Mouse (Mus musculus) heart, postnatal 0 days (tissue): ENCODE measurements at regions not wholly inside any gene's neighbourhood (a gene's known extent, or its start where the extent isn't known, plus 50 kb on each side); places are given as distances from the start of the nearest gene placed in this dataset.

Source experiments
- ATAC-seq: fragments of 200-750 bp; cut with Nextera tagmentation; 2 replicates; pipeline ENCODE4 v1.8.0; 2017; ENCODE audit warnings: low read depth, moderate number of reproducible peaks, moderate library complexity; ENCODE audit not compliant: insufficient read depth
- DNase-seq: peaks from one replicate; pipeline ENCODE4 v3.0.0-alpha.2; 2016; ENCODE audit warnings: low spot score
- H3K27ac ChIP-seq: fragments of 300-500 bp; sonication (generic); 2 replicates; pipeline ENCODE4 v1.5.1; 2014; ENCODE audit warnings: low read depth, mild to moderate bottlenecking
- H3K27me3 ChIP-seq: fragments of 300-500 bp; sonication (generic); 2 replicates; pipeline ENCODE4 v1.6.1; 2014; ENCODE audit warnings: low read length, mixed read lengths; ENCODE audit not compliant: control insufficient read depth, insufficient read depth
- H3K36me3 ChIP-seq: fragments of 300-500 bp; sonication (generic); replicated peaks from 2 replicates; pipeline ENCODE4 v1.6.1; 2014; ENCODE audit warnings: low read length, mixed read lengths; ENCODE audit not compliant: control insufficient read depth, insufficient read depth
- H3K4me1 ChIP-seq: fragments of 300-500 bp; sonication (generic); 2 replicates; pipeline ENCODE4 v1.6.1; 2014; ENCODE audit warnings: antibody characterized with exemption; ENCODE audit not compliant: control insufficient read depth, insufficient read depth
- H3K4me2 ChIP-seq: fragments of 300-500 bp; sonication (generic); 2 replicates; pipeline ENCODE4 v1.6.1; 2014; ENCODE audit warnings: low read depth, mild to moderate bottlenecking, low read length, moderate library complexity
- H3K4me3 ChIP-seq: fragments of 300-500 bp; sonication (generic); 2 replicates; pipeline ENCODE4 v1.5.1; 2014; ENCODE audit warnings: low read depth, low read length
- H3K9ac ChIP-seq: fragments of 300-500 bp; sonication (generic); replicated peaks from 2 replicates; pipeline ENCODE4 v1.6.1; 2014; ENCODE audit warnings: low read depth, low read length, mixed read lengths
- H3K9me3 ChIP-seq: fragments of 300-500 bp; sonication (generic); replicated peaks from 2 replicates; pipeline ENCODE4 v1.6.1; 2016; ENCODE audit warnings: low read length; ENCODE audit not compliant: control insufficient read depth
- CTCF ChIP-seq: IDR thresholded peaks from 2 replicates; pipeline ENCODE4 v1.5.1; 2016; ENCODE audit warnings: antibody characterized with exemption, control low read depth, low read depth
- EP300 ChIP-seq: IDR thresholded peaks from 2 replicates; pipeline ENCODE4 v1.6.1; 2016; ENCODE audit warnings: antibody characterized with exemption, low read depth
- WGBS: fragments of 180-500 bp; shearing (Covaris S2); extraction: QIAGEN DNeasy Blood & Tissue Kit; methylation state at CpG from one replicate; pipeline ENCODE4 v1.1.7; 2014; 5-methylcytosine and 5-hydroxymethylcytosine counted together

DNA sequence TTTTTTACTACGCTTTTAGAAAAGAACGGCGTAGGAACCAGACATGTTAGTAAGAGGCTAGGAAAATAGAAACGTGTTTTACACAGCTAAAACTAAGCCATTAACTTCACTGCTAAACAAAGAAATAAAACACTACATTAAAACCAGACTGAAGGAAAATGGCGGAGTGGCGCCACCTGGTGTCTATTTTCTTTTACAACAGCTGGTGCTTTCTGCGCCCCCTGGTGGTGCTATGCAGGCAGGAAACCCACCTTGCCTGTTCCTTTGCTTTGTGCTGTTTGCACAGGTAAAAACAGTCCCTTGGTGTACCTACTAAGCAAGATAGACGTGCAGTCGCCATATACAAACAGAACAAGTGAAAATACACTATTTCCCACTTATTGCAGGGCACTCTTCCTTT lies 282.9 kb upstream of the Npvf start:
- H3K9me3 ChIP-seq = no peaks in the 10 kb centered on the region
- H3K36me3 ChIP-seq = no peaks in the 10 kb centered on the region
- no peak overlapping the region for H3K4me2 ChIP-seq
- H3K4me1 ChIP-seq = 0 out of 2 replicates have a peak, but pooled peaks cover 8% of the 10 kb centered on the region
- no peak for ATAC-seq
- TF ChIP-seq CTCF (peak; percentile 100), EP300 (no peak)
- H3K27me3 ChIP-seq = 0 out of 2 replicates have a peak, but pooled peaks cover 4% of the 10 kb centered on the region
- H3K9ac ChIP-seq = no peak overlapping the region
- H3K4me3 ChIP-seq = no peak overlapping the region
- H3K27ac ChIP-seq = no peak overlapping the region
- peak; percentile 28 for DNase-seq
- WGBS = 28% methylated on average over 9 of the region's 9 CpGs

DNA sequence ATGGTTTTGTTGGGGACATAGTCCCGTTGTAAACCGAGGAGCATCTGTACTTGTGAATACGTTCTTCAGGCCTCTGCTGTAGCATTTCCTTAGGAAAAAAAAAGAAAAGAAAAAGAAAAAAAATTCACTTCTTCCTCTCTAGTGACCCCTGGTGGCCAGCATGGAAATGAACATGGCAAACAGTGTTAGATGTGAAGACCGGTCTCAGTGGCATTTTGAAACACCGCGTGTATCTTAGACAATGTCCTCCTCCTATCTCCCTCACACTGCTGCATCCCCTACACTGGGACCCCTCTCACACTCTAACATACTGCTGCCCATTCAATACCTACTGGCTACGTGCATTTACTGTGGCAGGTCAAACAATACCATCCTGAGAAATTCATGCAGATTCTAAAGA lies 284.6 kb upstream of the Npvf start:
- WGBS = 26% methylated on average over 7 of the region's 7 CpGs
- no peak overlapping the region for H3K4me3 ChIP-seq
- no peaks in the 10 kb centered on the region for H3K9me3 ChIP-seq
- ATAC-seq = no peak
- no peaks in the 10 kb centered on the region for H3K36me3 ChIP-seq
- TF ChIP-seq CTCF (peak; percentile 62), EP300 (no peak)
- H3K4me2 ChIP-seq = no peak overlapping the region
- H3K27ac ChIP-seq = no peak overlapping the region
- H3K27me3 ChIP-seq = no peaks in the 10 kb centered on the region
- H3K4me1 ChIP-seq = 0 out of 2 replicates have a peak, but pooled peaks cover 8% of the 10 kb centered on the region
- H3K9ac ChIP-seq = no peak overlapping the region
- peak; percentile 49 for DNase-seq

DNA sequence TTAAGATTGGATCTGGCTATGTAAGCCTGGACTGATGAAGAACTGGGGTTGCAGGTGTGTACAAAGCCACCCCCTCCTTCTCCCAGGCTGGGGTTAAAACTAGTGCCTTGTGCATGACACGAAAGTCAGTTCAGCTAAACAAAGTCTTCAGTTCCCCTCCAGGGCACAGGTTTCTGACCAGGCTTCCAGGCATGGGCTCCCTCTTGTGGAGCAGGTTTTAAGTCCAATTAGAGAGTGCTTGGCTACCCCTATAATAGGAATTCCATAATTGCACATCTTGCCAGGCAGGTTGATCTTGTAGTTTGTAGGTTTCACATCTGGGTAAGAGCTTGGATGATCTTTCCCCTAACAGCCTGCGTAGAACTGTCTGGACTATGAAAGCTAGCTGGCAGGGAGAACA lies 285.2 kb upstream of the Npvf start:
- DNase-seq (peak; percentile 30), ATAC-seq (no peak; the same call in 1 of the 2 replicates)
- Histone ChIP-seq H3K9me3 (no peaks in the 10 kb centered on the region), H3K27me3 (no peaks in the 10 kb centered on the region), H3K4me2 (no peak overlapping the region), H3K4me3 (no peak overlapping the region), H3K27ac (no peak overlapping the region), H3K4me1 (0 out of 2 replicates have a peak, but pooled peaks cover 8% of the 10 kb centered on the region), H3K36me3 (no peaks in the 10 kb centered on the region), H3K9ac (no peak overlapping the region)
- 64% methylated on average over 2 of the region's 2 CpGs for WGBS
- TF ChIP-seq EP300 (no peak), CTCF (peak; percentile 50)

DNA sequence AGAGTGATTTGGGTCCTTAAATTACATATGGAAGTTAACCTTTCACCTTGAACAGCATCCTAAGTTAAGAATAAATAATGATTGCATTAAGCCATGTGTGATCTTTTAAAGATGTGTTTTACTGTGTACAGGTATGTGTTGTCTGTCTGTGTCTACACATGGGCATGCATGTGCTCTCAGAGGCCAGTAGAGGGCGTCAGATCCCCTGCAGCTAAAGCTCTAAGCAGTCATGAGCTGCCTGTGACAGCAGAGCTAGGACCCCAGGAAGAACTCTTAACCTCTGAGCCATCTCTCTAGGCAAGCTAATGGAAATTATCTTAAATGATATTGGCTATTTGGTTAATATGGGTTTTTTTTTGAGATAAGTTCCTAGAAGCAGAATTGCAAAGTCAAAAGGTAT lies 285.9 kb upstream of the Npvf start:
- DNase-seq (no peak), ATAC-seq (no peak)
- Histone ChIP-seq H3K4me1 (0 out of 2 replicates have a peak, but pooled peaks cover 8% of the 10 kb centered on the region), H3K9me3 (no peaks in the 10 kb centered on the region), H3K36me3 (no peaks in the 10 kb centered on the region), H3K4me2 (no peak overlapping the region), H3K27me3 (no peaks in the 10 kb centered on the region), H3K9ac (no peak overlapping the region), H3K4me3 (no peak overlapping the region), H3K27ac (no peak overlapping the region)
- TF ChIP-seq EP300 (no peak), CTCF (peak; percentile 40)
- WGBS = 14% methylated on average over 1 of the region's 1 CpGs

DNA sequence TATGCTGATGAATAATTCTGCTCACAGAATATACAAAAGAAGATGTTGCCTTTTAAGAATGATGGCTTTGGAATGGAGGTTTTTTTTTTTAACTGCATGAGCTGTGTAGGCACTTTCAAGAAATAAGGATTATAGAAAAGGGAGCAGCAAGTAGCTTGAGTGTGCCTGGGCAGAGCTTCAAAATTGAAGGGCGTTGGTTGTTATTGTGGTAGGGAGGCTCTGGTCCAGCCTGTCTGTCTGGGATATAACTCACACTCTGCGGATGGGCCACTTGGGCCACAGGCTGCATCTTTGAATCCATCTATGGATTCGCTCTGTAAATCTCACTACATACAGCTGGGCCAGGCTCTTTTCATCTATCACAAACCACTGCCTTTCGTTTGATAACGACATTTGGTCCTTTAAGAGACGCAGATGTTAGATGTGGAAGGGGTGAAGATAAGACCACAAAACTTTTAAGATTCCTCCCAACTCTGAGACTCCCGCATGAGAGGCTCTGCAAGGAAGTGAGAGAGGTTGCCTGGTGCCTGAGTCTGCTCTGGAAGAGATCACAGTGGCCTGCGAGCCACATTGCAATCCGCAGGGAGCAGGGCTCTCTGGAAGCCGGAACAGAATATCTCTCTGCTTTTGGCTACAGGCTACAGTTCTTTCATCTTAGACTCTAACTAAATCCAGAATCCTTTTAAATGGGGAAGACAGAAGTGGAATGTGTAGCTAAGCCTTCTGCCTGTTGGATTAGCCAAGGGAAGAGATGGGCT lies 286.6 kb upstream of the Npvf start:
- ATAC-seq (no peak), DNase-seq (no peak)
- Histone ChIP-seq H3K4me1 (0 out of 2 replicates have a peak, but pooled peaks cover 8% of the 10 kb centered on the region), H3K9ac (no peak overlapping the region), H3K36me3 (no peaks in the 10 kb centered on the region), H3K4me2 (no peak overlapping the region), H3K27me3 (no peaks in the 10 kb centered on the region), H3K9me3 (no peaks in the 10 kb centered on the region), H3K27ac (peak overlapping the region; percentile 32; the same call in 1 of the 2 replicates), H3K4me3 (no peak overlapping the region)
- TF ChIP-seq CTCF = no peak
- WGBS = 69% methylated on average over 10 of the region's 10 CpGs

DNA sequence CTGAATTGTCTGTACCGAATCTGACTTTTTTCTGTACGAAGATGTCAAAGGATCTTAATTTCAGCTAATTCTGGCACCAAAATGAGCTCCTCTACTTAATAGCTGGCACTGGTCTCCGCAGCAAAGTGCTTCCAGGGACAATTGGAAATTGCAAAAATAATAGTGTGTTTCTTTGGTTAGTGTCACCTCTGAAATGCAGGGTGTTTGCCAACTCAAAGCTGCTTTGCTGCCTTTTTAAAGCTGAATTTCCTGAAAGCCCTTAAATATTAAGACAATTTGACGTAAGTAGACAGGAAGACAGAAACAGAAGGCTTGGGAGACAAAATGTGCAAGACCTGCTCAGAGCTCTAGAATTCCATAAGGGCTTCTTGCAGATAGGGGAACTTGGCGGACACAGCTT lies 288.5 kb upstream of the Npvf start:
- 82% methylated on average over 5 of the region's 5 CpGs for WGBS
- DNase-seq (no peak), ATAC-seq (no peak)
- no peak for TF ChIP-seq EP300
- no peak for TF ChIP-seq CTCF
- Histone ChIP-seq H3K36me3 (no peaks in the 10 kb centered on the region), H3K27ac (no peak overlapping the region), H3K27me3 (no peaks in the 10 kb centered on the region), H3K4me3 (no peak overlapping the region), H3K4me2 (no peak overlapping the region), H3K9ac (no peak overlapping the region), H3K9me3 (no peaks in the 10 kb centered on the region), H3K4me1 (0 out of 2 replicates have a peak, but pooled peaks cover 8% of the 10 kb centered on the region)
